ENCODE assay signal across 14 mouse cellular contexts in the genomic region with DNA sequence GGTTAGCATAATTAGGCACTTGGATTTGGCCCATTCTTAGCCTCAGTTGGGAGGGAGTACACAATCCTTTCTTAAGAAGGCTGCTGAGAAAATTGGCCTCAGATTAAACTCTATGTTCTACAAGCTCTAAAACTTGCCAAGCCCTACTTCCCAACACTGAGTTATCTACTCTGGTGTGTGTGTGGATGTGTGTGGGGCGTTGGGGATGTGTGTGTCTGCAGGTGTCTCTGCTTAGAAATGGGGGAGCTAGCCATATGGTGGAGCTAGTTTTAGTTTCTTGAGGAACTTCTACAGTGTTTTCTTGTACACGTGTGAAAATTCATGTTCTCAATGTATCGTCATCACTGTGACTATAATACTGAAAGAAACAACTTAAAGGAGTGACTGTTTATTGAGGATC.
"Had no signal": no experiment of that assay in that cellular context is flagged by ENCODE, and none has a peak within 500 bp of the region (broad histone marks: within the 10 kb centered on the region; RNA-seq: fewer than 3 reads in every experiment).

No protein-coding gene starts in this region.

- ATAC-seq: intestine, postnatal 0 days; liver, embryonic 12.5 days; midbrain, embryonic 13.5 days; midbrain, embryonic 16.5 days had no signal

- DNase-seq: kidney, adult 8-10 months; kidney, postnatal 10 days; kidney, postnatal 36 days; lung, adult 18-20 months; lung, postnatal 10 days; lung, postnatal 36 days; retina, postnatal 1 day; spleen, adult 18-20 months; thymus, adult 18-20 months; thymus, postnatal 36 days had no signal
